Mouse (Mus musculus): Measurements from ENCODE around the gene Ppargc1a. TPM values are rescaled to one million over a fixed set of nuclear protein-coding genes. Genes with fewer than 3 reads are reported as not detected.

The Ppargc1a gene
- polyA plus RNA-seq, 1 experiment from 2014 or later: 66.9 TPM

GRCm38 (mm10) chr5:51544141-51544735, 23.3 kb downstream of the Ppargc1a start:
- Histone ChIP-seq H3K9ac (ENCODE audit: low read length) (no peak overlapping the region), H3K27me3 (ENCODE audit: control insufficient read depth, insufficient read depth, low read length) (no peaks in the 10 kb centered on the region), H3K4me1 (ENCODE audit: control insufficient read depth in 2 of 2, insufficient read depth in 2 of 2, low read length in 2 of 2) (peaks cover 16 to 76% of the 10 kb centered on the region in 2 experiments), H3K4me3 (ENCODE audit: control insufficient read depth in 1 of 2, insufficient read depth in 1 of 2, low read depth in 1 of 2, low read length in 2 of 2) (no peak overlapping the region), H3K36me3 (ENCODE audit: control insufficient read depth, insufficient read depth, low read length) (peaks cover 49% of the 10 kb centered on the region), H3K27ac (replicated peaks in 1 of 2; ENCODE audit: control insufficient read depth in 1 of 2, insufficient read depth in 1 of 2, low read depth in 2 of 2, low read length in 2 of 2) (peak overlapping the region; percentile 10 to 56), H3K9me3 (ENCODE audit: control insufficient read depth, low read length) (no peaks in the 10 kb centered on the region), H3K4me2 (ENCODE audit: low read length) (no peak overlapping the region)
- ATAC-seq (ENCODE audit: insufficient number of reproducible peaks, insufficient read depth, low FRiP score, low read depth): no peak
- 29% methylated on average over 8 of the region's 8 CpGs for WGBS

GRCm38 (mm10) chr5:51541557-51541956, 26.0 kb downstream of the Ppargc1a start:
- H3K4me2 ChIP-seq (ENCODE audit: low read length): no peak overlapping the region
- H3K27ac ChIP-seq (replicated peaks in 1 of 2; ENCODE audit: control insufficient read depth in 1 of 2, insufficient read depth in 1 of 2, low read depth in 2 of 2, low read length in 2 of 2): peak overlapping the region in 1 of 2 experiments; percentile 16; a peak in 1 of 4 replicates
- H3K36me3 ChIP-seq (ENCODE audit: control insufficient read depth, insufficient read depth, low read length): peaks cover 28% of the 10 kb centered on the region
- ATAC-seq (ENCODE audit: insufficient number of reproducible peaks, insufficient read depth, low FRiP score, low read depth): no peak
- no peak overlapping the region for H3K4me3 ChIP-seq (ENCODE audit: control insufficient read depth in 1 of 2, insufficient read depth in 1 of 2, low read depth in 1 of 2, low read length in 2 of 2)
- no peaks in the 10 kb centered on the region for H3K27me3 ChIP-seq (ENCODE audit: control insufficient read depth, insufficient read depth, low read length)
- 69% methylated on average over 3 of the region's 3 CpGs for WGBS
- H3K9ac ChIP-seq (ENCODE audit: low read length): no peak overlapping the region
- H3K4me1 ChIP-seq (ENCODE audit: control insufficient read depth in 2 of 2, insufficient read depth in 2 of 2, low read length in 2 of 2): peaks cover 11 to 81% of the 10 kb centered on the region in 2 experiments
- H3K9me3 ChIP-seq (ENCODE audit: control insufficient read depth, low read length): no peaks in the 10 kb centered on the region

GRCm38 (mm10) chr5:51540816-51541215, 26.7 kb downstream of the Ppargc1a start:
- peaks cover 11 to 79% of the 10 kb centered on the region in 2 experiments for H3K4me1 ChIP-seq (ENCODE audit: control insufficient read depth in 2 of 2, insufficient read depth in 2 of 2, low read length in 2 of 2)

DNA sequence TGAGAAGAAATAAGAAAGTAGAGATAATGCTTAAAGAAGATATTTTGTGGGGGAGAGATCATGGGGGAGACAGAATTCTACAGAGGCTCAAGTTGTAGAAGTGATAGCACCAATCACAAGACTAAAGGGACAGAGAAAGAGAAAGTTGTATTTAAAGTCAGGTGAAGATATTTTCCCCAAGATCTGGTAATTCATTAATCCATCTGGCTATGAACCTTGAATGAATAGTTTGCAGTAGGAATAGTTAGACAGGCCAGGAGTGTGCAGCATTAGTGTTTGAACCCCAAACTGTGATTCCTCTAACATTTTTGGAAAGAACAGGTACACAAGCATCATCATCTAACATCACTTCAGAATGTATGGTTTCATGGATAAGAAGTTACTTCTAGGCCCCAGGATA, 28.0 kb downstream of the Ppargc1a start:
- Histone ChIP-seq H3K4me1 (ENCODE audit: control insufficient read depth in 2 of 2, insufficient read depth in 2 of 2, low read length in 2 of 2) (peaks cover 5 to 74% of the 10 kb centered on the region in 2 experiments), H3K9ac (ENCODE audit: low read length) (no peak overlapping the region), H3K4me3 (ENCODE audit: control insufficient read depth in 1 of 2, insufficient read depth in 1 of 2, low read depth in 1 of 2, low read length in 2 of 2) (no peak overlapping the region), H3K36me3 (ENCODE audit: control insufficient read depth, insufficient read depth, low read length) (peaks cover 8% of the 10 kb centered on the region), H3K4me2 (ENCODE audit: low read length) (no peak overlapping the region), H3K9me3 (ENCODE audit: control insufficient read depth, low read length) (no peaks in the 10 kb centered on the region), H3K27ac (replicated peaks in 1 of 2; ENCODE audit: control insufficient read depth in 1 of 2, insufficient read depth in 1 of 2, low read depth in 2 of 2, low read length in 2 of 2) (peak overlapping the region in 1 of 2 experiments; percentile 35; a peak in 1 of 4 replicates), H3K27me3 (ENCODE audit: control insufficient read depth, insufficient read depth, low read length) (no peaks in the 10 kb centered on the region)
- no peak for ATAC-seq (ENCODE audit: insufficient number of reproducible peaks, insufficient read depth, low FRiP score, low read depth)

More at GRCm38 (mm10) chr5:51540816-51541215, 26.7 kb downstream of the Ppargc1a start:
- no peaks in the 10 kb centered on the region for H3K9me3 ChIP-seq (ENCODE audit: control insufficient read depth, low read length)
- no peak for ATAC-seq (ENCODE audit: insufficient number of reproducible peaks, insufficient read depth, low FRiP score, low read depth)
- no peak overlapping the region for H3K9ac ChIP-seq (ENCODE audit: low read length)
- WGBS: 68% methylated on average over 4 of the region's 4 CpGs
- peak overlapping the region; percentile 12 to 28; a peak in 1 of 4 replicates for H3K27ac ChIP-seq (replicated peaks in 1 of 2; ENCODE audit: control insufficient read depth in 1 of 2, insufficient read depth in 1 of 2, low read depth in 2 of 2, low read length in 2 of 2)
- no peak overlapping the region for H3K4me3 ChIP-seq (ENCODE audit: control insufficient read depth in 1 of 2, insufficient read depth in 1 of 2, low read depth in 1 of 2, low read length in 2 of 2)
- H3K4me2 ChIP-seq (ENCODE audit: low read length): no peak overlapping the region
- H3K36me3 ChIP-seq (ENCODE audit: control insufficient read depth, insufficient read depth, low read length): peaks cover 20% of the 10 kb centered on the region
- no peaks in the 10 kb centered on the region for H3K27me3 ChIP-seq (ENCODE audit: control insufficient read depth, insufficient read depth, low read length)

DNA sequence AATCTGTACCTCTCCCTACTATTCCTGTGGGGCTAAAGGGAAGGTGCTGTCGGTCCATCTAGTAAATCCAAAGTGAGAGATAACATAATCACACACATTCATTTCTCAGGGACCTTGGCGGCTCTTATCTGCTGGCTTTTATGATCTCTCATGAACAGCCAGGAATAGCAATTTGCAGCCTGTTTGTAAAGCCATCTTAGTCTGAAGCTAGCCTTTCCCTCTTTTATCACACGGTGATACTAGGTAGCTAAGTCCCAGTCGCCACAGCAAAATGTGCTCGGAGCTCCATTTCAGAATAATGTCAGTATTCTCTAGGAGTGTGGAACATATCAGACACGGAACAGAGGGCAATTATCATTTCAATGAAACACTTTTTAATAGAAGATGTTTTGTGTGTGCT, 29.2 kb downstream of the Ppargc1a start:
- Histone ChIP-seq H3K27me3 (ENCODE audit: control insufficient read depth, insufficient read depth, low read length) (no peaks in the 10 kb centered on the region), H3K4me1 (ENCODE audit: control insufficient read depth in 2 of 2, insufficient read depth in 2 of 2, low read length in 2 of 2) (peaks cover 2 to 70% of the 10 kb centered on the region in 2 experiments), H3K27ac (replicated peaks in 1 of 2; ENCODE audit: control insufficient read depth in 1 of 2, insufficient read depth in 1 of 2, low read depth in 2 of 2, low read length in 2 of 2) (peak overlapping the region; percentile 44 to 57; a peak in 3 of 4 replicates), H3K36me3 (ENCODE audit: control insufficient read depth, insufficient read depth, low read length) (peaks cover 2% of the 10 kb centered on the region; the same call in 1 of the 2 replicates), H3K4me2 (ENCODE audit: low read length) (peak overlapping the region; percentile 26), H3K9me3 (ENCODE audit: control insufficient read depth, low read length) (no peaks in the 10 kb centered on the region), H3K9ac (ENCODE audit: low read length) (peak overlapping the region; percentile 49), H3K4me3 (ENCODE audit: control insufficient read depth in 1 of 2, insufficient read depth in 1 of 2, low read depth in 1 of 2, low read length in 2 of 2) (no peak overlapping the region)
- no peak for ATAC-seq (ENCODE audit: insufficient number of reproducible peaks, insufficient read depth, low FRiP score, low read depth)
- WGBS: 20% methylated on average over 6 of the region's 6 CpGs

- 0 out of 2 replicates have a peak overlapping the region, but pooled peaks have one; percentile 26 for H3K4me2 ChIP-seq (ENCODE audit: low read length)
- H3K27me3 ChIP-seq (ENCODE audit: control insufficient read depth, insufficient read depth, low read length): no peaks in the 10 kb centered on the region
- peaks cover 0 to 69% of the 10 kb centered on the region in 2 experiments; a peak in 3 of 4 replicates for H3K4me1 ChIP-seq (ENCODE audit: control insufficient read depth in 2 of 2, insufficient read depth in 2 of 2, low read length in 2 of 2)
- H3K4me3 ChIP-seq (ENCODE audit: control insufficient read depth in 1 of 2, insufficient read depth in 1 of 2, low read depth in 1 of 2, low read length in 2 of 2): no peak overlapping the region
- H3K9ac ChIP-seq (ENCODE audit: low read length): peak overlapping the region; percentile 47; the same call in 1 of the 2 replicates
- H3K9me3 ChIP-seq (ENCODE audit: control insufficient read depth, low read length): no peaks in the 10 kb centered on the region
- H3K36me3 ChIP-seq (ENCODE audit: control insufficient read depth, insufficient read depth, low read length): peaks cover 2% of the 10 kb centered on the region; the same call in 1 of the 2 replicates
- peak overlapping the region in 1 of 2 experiments; percentile 73; a peak in 2 of 4 replicates for H3K27ac ChIP-seq (replicated peaks in 1 of 2; ENCODE audit: control insufficient read depth in 1 of 2, insufficient read depth in 1 of 2, low read depth in 2 of 2, low read length in 2 of 2)
- no peak for ATAC-seq (ENCODE audit: insufficient number of reproducible peaks, insufficient read depth, low FRiP score, low read depth)
Measured at GRCm38 (mm10) chr5:51537646-51538030, 29.9 kb downstream of the Ppargc1a start.

- Histone ChIP-seq H3K4me3 (ENCODE audit: control insufficient read depth in 1 of 2, insufficient read depth in 1 of 2, low read depth in 1 of 2, low read length in 2 of 2) (no peak overlapping the region), H3K9ac (ENCODE audit: low read length) (peak overlapping the region; percentile 47), H3K9me3 (ENCODE audit: control insufficient read depth, low read length) (no peaks in the 10 kb centered on the region), H3K4me1 (ENCODE audit: control insufficient read depth in 2 of 2, insufficient read depth in 2 of 2, low read length in 2 of 2) (peaks cover 0 to 71% of the 10 kb centered on the region in 2 experiments; a peak in 3 of 4 replicates), H3K27me3 (ENCODE audit: control insufficient read depth, insufficient read depth, low read length) (no peaks in the 10 kb centered on the region), H3K4me2 (ENCODE audit: low read length) (no peak overlapping the region), H3K27ac (replicated peaks in 1 of 2; ENCODE audit: control insufficient read depth in 1 of 2, insufficient read depth in 1 of 2, low read depth in 2 of 2, low read length in 2 of 2) (peak overlapping the region; percentile 44 to 73; a peak in 3 of 4 replicates), H3K36me3 (ENCODE audit: control insufficient read depth, insufficient read depth, low read length) (peaks cover 2% of the 10 kb centered on the region; the same call in 1 of the 2 replicates)
- 51% methylated on average over 7 of the region's 7 CpGs for WGBS
- ATAC-seq (ENCODE audit: insufficient number of reproducible peaks, insufficient read depth, low FRiP score, low read depth): no peak
Measured at GRCm38 (mm10) chr5:51537009-51537645, 30.4 kb downstream of the Ppargc1a start.
